Mouse (Mus musculus) granulocyte monocyte progenitor cell, adult 5-6 weeks (primary cell): ENCODE data around the gene Gtpbp1. TPM values are rescaled to one million over a fixed set of nuclear protein-coding genes. Genes with fewer than 3 reads are reported as not detected.
"Not testable (repeated sequence)": the region's sequence is repeated elsewhere in the genome, so short reads cannot be mapped to it uniquely, and the experiment has no call there.

Experiments
- ATAC-seq: replicated peaks from 2 replicates; pipeline ENCODE4 v1.8.0; 2016; ENCODE audit warnings: mild to moderate bottlenecking, moderate TSS enrichment, inconsistent platforms; ENCODE audit not compliant: poor library complexity, severe bottlenecking
- total RNA-seq, 2 experiments: library from RNA; stranded (forward) in 1 of 2; stranded (reverse) in 1 of 2; fragments of 200-712, 200-1000 nt in 1 of 2; fragments of >200 nt in 1 of 2; fragmentation: Nextera tagmentation in 1 of 2; gene quantifications; 2 replicates each; pipeline ENCODE4 v1.2.3; 2014 to 2017

The Gtpbp1 gene
- total RNA-seq (2014; fragmentation: Nextera tagmentation) (45.8 and 52.4 TPM in 2 replicates), total RNA-seq (2017) (47.0 and 59.9 TPM in 2 replicates)

DNA sequence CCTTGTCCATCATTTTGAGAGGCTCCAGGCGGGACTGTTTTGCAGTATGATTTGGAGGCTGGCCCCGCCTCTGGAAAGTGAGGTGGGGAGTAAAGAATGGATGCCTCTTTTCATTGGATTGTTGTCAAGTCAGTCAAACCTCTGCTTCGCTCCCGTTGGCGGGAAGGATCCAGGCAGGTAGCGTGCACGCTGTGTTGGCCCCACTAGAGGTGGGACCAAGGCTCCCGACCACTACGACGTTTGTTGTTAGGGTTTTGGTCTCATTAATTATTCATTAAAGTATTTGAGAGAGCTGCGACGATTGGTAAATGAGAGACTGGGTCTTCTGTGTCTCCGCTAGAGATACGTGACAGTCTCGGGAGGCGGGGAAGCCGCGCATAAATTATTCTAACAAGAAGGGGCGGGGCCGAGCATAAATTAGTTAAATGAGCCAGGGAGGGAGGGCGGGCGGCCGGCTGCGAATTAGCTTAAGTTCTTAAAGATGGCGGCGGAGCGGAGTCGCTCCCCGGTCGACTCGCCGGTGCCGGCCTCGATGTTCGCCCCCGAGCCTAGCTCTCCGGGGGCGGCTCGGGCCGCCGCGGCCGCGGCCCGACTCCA is at the start of gene Gtpbp1:
TSS of gene Gtpbp1 (plus strand) at position 420 of the 597 bp plus-strand sequence.
- ATAC-seq, result peak; percentile 60

DNA sequence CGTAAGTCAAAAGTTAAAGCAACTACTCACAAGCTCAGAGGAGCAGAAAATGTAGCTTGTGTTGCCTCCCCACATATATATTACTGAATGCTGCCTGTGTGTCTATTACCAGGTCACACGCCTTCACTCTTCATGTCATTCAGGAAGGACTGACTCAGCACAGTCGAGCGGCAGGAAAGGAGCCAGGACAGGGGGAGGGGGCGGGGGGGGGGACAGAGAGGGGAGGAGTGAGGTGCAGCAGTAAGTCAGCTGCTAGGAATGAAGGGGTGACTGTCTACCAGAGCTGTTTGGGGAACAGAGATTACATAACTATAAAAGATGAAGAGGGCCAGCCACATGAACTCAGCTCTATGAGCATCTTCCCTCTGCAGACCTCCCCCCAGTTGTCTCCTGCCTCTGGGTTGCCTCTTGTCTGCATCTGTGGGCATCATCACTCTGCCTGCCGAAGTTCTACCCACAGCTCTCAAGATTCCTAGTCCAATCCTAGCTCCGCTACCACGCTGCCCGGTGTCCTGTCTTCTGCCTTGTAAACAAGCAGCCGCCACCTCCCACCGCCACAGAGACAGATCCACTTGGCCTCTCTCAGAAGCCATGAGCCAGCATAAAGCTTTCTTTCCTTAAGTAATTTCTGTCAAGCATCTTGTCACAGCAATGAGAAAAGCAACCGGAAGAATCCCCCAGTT is 49.4 kb upstream of the Gtpbp1 start:
- 0 out of 2 replicates have a peak, but pooled peaks have one; percentile 27 for ATAC-seq

DNA sequence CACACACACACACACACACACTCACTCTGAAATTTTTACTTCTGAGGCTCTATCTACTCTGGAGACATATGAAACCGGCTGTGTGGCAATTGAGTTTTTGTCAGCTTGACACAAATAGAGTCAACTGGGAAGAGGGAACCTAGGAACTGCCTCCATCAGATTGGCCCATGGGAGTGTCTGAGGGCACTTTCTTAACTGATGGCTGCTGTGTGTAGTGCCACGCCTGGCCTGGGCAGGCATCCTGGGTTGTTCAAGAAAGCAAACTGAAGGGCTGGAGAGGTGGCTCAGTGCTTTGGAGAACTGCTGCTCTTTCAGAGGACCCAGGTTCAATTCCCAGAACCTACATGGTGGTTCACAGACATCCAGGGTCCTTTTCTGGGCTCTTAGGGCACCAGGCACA is 45.2 kb upstream of the Gtpbp1 start:
- ATAC-seq, result no peak

DNA sequence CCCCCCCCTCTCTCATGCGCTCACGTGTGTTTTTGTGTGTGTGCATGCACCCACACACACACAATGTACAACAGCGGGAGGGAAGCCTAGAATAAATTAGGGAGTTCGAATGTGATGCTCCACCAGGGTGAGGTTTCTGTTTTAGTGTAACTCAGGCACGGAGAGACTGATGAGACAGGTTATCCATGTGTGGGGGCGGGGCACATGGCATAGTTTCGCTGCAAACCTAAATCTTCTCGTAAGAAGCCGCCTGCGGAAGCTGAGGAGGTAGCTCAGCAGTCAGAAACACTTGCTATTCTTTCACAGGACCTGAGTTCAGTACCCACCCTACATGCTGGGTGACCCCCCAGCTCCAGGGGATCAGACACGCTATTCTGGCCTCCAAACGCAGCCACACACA is 42.5 kb upstream of the Gtpbp1 start:
- ATAC-seq, result no peak

DNA sequence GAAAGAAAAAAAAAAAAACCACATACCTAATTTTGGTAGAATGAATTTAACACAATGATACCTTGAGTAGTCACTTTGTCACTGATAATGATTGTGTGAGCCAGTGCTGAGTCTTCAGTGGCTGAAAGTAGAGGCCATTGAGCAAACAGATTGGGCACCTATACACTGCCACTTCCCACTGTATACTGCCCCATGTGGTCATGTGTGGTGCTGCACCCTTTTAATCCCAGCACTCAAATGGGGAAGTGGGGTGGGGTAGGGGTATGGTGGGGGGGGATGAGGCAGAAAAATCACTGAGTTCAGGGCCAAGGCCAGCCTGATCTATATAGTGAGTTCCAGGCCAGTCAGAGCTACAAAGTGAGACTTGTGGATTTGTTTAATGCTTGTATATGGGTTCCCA is 40.1 kb upstream of the Gtpbp1 start:
- peak; percentile 95 for ATAC-seq

DNA sequence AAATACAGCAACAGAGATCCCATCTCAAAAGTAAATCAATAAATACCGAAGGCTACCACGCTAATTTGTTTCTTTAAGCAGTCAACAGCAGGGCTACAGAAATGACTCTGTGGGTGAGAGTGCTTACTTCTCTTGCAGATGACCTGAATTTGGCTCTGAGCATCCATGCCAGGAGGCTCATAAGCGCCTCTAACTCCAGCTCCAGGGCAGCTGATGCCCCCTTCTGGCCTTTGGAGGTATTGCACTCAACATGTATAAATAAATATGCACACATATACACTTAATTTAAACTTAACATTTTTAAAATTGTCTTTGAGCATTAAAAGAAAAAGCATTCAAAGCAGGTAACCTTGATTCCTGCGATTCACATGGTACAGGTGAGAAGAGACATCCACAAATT is 39.2 kb upstream of the Gtpbp1 start:
- no peak for ATAC-seq

DNA sequence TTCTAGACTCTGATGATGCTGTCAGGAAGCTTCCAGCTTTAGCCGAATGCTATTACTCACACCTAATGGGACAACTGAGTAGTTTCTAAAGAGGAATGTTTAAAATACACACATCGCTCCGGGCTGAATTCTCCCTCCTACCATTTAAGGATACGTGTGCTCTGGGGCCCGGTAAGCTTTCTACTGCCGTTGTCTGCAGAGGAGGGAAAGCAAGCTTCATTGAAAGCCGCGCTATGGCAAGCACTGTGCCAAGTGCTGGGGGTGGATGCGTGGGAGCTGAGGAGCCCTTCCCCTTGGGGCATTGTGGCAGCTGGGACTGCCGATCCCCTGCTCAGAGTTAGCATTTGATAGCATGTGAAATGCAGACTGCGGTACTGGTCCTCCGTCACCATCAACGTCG is 34.2 kb upstream of the Gtpbp1 start:
- ATAC-seq, result no peak

DNA sequence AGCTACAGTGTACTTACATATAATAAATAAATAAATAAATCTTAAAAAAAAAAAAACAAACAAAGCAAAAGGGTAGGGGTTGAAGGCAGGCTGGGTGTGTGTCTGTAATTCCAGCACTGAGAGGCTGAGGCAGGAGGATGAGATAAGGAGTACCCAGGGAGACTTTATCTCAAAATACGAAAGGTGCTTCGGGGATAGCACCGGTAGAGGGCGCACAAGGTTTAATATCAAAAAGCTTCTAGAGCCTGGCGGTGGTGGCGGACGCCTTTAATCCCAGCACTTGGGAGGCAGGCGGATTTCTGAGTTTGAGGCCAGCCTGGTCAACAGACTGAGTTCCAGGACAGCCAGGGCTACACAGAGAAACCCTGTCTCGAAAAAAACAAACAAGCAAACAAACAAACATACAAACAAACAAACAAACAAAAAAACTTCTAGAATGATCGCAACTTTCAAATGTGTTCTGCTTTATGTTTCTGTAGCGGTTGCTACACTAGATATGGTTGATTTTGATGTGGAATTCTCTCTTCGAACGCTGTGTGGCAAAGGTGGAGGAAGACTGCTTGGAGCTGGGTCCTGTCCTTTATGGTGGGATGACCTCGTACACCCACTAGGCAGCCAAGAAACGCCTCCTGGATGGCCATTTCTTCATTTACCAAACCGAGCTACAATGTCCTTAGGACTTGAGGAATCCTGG is 32.7 kb upstream of the Gtpbp1 start:
- ATAC-seq, result peak; percentile 52

DNA sequence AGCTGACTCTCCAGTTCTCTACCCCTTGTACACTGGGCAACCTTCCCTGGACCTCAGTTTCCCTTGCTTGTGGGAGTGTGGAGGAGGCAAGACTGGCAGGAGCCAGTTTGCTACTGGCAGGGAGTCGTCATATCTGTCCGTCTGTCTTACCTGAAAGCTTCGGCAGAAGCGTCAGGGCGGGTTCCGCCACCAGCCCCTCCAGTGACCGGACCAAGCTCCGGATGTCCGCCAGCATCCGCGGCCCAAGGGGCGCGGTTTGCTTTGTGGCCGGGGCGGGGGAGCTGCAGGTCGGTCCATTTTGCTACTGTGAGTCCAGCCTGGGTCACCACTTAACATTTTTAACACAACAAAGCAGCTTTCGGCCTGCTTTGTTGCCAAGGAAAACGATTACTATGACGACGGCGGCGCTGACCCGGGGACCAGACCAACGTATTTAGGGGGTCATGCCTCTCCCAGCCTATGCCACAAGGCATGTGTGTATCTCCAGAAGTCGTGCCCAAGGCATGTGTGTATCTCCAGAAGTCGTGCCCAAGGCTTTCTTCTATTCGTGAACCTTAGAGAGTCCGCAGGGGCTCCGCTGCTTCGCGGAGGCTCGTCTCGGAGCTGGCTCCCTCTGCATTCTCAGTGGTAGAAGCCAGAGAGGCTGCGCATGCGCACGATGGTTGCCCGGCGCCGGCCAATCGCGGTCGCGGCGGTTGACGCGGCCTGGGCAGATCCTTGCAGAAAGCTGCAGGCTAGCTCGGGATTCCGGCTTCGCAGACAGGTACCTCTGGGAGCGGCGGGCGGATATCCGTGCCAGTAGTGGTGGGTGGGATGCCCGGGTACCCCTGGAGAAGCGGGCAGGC is 31.9 kb upstream of the Gtpbp1 start, which contains the start of the genes Fam227a and Cby1:
TSS of gene Fam227a (minus strand) at position 426 of the 845 bp plus-strand sequence.
TSS of gene Cby1 (plus strand) at position 669 of the 845 bp plus-strand sequence.
- ATAC-seq, result peak; percentile 85

DNA sequence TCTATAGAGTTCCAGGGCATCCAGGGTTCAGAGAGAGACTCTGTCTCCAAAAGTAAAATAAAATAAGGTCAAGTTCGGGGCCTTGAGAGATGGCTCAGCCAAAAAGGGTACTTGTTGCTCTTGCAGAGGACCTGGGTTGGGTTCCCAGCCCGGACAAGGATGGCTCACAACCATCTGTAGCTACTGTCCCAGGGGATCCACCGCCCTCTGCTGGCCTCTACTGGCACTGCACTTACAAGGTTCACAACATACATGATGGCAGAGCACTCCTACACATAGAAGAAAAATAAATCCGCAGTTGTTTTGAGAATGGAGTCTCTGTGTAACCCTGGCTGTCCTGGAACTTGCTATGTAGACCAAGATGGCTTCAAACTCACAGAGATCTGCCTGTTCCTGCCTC is 28.8 kb upstream of the Gtpbp1 start:
- ATAC-seq, result no peak

DNA sequence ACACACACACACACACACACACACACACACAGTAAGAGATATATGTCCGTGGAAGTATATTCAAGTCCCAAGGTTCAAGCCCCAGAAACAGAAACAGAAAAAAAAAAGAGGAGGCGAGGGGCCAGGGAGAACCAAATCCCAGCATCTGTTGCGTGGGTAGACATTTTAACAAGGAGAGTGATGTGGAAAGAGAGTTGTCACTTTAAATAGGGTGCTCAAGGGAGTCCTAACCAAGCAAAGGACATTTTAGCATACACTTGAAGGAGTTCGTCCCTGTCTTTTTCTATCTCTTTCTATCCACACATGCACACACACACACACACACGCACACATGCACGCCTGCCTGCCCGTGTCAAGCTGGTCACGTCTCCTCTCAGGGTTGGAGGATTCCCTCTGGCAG is 26.0 kb upstream of the Gtpbp1 start:
- no peak for ATAC-seq

DNA sequence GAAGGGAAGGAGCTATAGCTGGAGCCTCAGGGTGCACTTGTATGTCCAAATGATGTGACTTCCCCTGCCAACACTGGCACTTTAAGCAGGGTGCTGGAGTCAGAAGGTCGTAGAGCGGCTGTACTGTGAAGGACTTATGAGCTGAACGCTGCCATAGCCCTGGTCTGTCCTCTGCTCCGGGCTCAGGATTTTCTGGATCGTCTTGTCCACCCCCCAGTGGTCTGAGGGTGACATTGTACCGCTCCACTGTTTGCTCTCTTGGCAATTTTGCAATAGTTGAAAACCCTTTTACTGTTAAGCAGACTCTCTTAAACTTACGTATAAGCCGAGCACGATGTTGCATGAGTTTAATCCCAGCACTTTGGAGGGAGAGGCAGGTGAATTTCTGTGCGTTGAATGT is 21.4 kb upstream of the Gtpbp1 start:
- 0 out of 2 replicates have a peak, but pooled peaks have one; percentile 15 for ATAC-seq

DNA sequence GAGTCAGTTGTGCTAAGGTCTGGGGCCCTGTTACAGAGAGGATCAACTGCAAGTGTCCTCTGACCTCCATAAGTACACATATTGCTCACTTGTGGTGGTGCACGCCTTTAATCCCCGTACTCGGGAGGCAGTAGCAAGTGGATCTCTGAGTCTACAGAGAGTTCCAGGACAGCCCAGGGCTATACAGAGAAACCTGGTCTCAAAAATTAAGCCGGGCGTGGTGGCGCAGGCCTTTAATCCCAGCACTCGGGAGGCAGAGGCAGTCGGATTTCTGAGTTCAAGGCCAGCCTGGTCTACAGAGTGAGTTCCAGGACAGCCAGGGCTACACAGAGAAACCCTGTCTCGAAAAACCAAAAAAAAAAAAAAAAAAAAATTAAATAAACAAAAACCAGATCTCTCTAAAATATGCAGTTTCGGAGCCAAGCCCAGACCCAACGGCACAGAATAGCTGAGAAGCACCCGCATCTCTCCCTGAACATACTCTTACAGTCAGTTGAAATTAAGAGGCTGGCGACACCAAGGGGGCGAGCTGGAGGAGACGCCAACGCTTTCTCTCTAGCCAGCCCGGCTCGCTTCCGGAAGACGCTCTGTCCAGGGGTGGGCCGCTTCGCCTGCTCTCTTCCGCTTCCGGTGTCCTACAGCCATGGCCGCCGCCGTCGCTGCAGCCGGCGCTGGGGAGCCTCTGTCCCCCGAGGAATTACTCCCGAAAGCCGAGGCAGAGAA is 20.2 kb upstream of the Gtpbp1 start, which contains the start of gene Tomm22:
TSS of gene Tomm22 (plus strand) at position 613 of the 723 bp plus-strand sequence.
- ATAC-seq, result peak; percentile 92

DNA sequence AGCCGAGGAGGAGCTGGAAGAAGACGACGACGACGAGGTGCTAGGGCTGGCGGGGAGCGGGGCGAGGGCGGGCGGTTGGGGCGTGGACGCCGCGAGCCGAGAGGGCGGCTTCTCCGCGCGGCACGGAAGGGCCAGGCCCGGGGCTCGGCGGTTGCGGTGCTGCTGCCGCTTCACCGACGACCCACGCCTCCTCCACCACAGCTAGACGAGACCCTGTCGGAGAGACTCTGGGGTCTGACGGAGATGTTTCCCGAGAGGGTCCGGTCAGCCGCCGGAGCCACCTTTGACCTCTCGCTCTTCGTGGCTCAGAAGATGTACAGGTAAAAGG is 19.7 kb upstream of the Gtpbp1 start:
- peak; percentile 14; the same call in 1 of the 2 replicates for ATAC-seq

DNA sequence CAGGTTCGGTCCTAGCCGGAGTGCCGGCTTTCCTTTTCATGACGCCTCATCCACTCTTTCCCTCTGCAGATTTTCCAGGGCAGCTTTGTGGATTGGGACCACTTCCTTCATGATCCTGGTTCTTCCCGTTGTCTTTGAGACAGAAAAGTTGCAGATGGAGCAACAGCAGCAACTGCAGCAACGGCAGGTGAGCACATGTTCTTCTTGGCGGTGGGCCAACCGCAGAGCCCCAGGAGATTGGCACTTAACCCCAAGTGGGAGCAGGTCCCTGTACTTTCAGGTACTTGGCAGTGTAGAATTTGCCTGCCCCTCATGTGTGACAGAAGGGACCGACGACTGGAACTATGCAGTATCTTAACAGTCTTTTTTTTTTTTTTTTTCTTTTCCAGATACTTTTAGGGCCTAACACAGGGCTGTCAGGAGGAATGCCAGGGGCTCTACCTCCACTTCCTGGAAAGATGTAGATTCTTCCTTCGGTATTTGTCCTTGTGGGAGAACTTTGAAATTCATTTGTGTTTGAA is 18.8 kb upstream of the Gtpbp1 start:
- ATAC-seq, result not testable (repeated sequence)

DNA sequence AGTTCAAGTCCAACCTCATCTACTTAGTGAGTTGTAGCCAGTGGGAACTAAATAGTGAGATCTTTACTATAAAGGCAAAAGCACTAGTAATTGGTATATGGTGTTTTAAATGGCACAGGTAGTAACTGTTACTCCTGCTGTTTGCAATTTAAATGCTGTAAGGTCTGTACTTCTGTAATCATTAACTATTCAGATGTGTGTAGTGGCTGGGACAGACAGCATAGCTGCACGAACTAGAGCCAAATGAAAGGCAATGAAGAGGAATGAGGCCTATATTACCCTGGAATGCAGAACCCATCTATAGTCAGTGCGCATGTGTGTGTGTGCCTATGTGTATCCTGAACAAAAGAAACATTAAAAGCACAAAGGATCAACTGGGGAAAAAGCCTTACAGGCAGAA is 12.7 kb upstream of the Gtpbp1 start:
- no peak for ATAC-seq

DNA sequence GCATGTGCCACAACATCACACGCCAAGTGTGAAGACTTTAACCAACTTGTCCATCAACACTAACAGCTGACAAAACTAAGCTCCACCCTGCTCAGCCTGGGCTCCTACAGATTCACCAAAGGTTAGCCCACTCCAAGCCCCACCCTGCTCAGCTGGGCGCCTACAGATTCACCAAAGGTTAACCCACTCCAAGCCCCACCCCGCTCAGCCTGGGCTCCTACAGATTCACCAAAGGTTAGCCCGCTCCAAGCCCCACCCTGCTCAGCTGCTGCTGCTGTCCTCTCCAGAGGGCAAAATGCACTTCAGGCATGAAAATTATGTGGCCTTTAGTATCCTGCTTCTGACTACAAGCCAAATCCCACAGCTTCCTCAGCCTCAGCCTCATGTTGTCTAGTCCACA is 8.7 kb upstream of the Gtpbp1 start:
- ATAC-seq, result no peak

DNA sequence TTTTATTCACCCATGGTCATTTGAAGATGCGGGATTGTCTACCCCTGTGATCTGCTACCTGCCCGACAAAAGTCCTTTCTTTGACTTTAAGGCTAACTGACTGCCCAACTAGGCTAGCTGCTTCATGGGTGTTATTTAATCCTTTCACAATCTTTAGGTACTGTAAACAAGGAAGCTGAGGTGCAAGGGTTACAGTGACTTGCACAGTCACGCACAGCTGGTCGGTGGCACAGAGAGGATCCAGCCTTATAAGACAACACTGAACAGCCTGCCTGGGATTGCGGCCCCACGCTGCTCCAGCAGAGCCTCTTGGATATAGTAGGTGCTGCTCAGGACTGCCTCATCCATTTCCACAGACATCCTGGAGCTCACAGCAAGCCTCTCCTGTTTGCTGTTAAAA is 7.5 kb upstream of the Gtpbp1 start:
- peak; percentile 40 for ATAC-seq

DNA sequence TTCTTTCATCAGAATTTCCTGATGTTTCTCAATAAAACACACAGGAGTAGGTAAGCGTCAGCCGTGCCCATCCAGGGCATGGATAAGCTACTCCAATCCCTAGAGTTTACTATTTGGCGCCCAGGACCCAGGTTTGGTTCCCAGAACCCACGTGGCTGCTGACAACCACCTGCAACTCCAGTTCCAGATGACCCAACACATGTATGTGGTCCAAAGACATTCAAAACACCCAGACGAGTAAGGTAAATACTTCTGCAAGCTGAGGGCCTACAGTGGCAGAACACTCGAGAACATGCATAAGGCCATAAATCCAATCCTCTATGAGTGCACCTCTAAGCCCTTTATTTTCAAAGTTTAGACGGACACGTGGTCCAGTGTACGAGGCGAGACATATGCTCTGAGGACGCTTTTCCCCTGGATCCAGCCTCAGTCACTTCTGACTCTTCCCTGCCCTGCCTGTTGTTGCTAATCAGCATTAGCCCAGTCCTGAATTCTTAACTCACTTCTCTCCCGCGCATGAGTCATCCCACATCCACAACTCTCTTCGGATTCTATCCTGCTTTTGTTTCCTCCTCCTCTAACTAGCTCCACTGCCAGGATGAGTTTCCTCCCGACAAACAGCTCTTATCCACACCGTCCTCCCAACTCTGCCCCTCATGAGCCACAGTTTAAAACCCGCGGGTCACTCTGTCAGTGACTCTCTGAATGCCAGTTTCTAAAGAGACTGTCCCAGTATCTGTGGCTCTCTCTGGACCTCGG is 6.8 kb upstream of the Gtpbp1 start:
- ATAC-seq, result no peak
